Mouse (Mus musculus): ENCODE results near the gene Mef2a.

- TF ChIP-seq CTCF (IDR thresholded peaks at IDR 0.05; ENCODE audit: low read depth, low read length) (no peak), POLR2A (IDR thresholded peaks at IDR 0.05; ENCODE audit: borderline replicate concordance, low read depth, low read length) (no peak)
Measured at GRCm38 (mm10) chr7:67369645-67370044, 3.0 kb downstream of the Mef2a start.

Data from bone marrow macrophage, adult 2 months (primary cell).